Mouse (Mus musculus): ENCODE results near the gene Fads2. TPM values are rescaled to one million over a fixed set of nuclear protein-coding genes. Genes with fewer than 3 reads are reported as not detected.

The Fads2 gene
- polyA plus RNA-seq, 1 experiment from 2014 or later, result 171 TPM

DNA sequence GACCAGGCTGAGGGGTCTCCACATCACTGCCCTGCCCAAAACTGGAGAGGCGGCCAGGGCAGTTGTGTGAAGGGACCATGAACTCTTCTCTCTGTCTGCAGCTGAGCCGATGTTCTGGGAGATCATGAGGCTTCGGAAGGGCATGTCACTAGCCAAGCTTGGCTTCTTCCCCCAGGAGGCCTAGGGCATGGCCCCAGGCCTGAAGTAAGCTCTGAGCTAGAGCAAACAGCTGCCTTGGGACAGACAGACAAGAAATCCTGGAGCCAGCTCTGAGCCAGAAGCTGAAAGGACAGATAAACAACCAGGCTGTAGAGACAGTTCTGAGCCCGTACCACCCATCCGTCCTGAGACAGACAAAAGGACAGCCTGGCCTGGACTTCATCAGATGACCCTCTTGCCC, 67.2 kb downstream of the Fads2 start:
- H3K9ac ChIP-seq (replicated peaks; ENCODE audit: low read depth, low read length), result no peak overlapping the region
- 88% methylated on average over 5 of the region's 5 CpGs for WGBS
- peaks cover 5% of the 10 kb centered on the region; the same call in 1 of the 2 replicates for H3K4me1 ChIP-seq (replicated peaks; ENCODE audit: control insufficient read depth, insufficient read depth, low read length)
- no peak for ATAC-seq
- no peaks in the 10 kb centered on the region for H3K36me3 ChIP-seq (ENCODE audit: control insufficient read depth, insufficient read depth)
- H3K27ac ChIP-seq (ENCODE audit: low read length), result no peak overlapping the region
- no peaks in the 10 kb centered on the region for H3K9me3 ChIP-seq (ENCODE audit: control insufficient read depth, low read length)
- no peak overlapping the region for H3K4me3 ChIP-seq (replicated peaks; ENCODE audit: low read length)
- no peaks in the 10 kb centered on the region for H3K27me3 ChIP-seq (replicated peaks; ENCODE audit: control insufficient read depth, insufficient read depth, low read length)
- H3K4me2 ChIP-seq (ENCODE audit: low read length), result no peak overlapping the region

DNA sequence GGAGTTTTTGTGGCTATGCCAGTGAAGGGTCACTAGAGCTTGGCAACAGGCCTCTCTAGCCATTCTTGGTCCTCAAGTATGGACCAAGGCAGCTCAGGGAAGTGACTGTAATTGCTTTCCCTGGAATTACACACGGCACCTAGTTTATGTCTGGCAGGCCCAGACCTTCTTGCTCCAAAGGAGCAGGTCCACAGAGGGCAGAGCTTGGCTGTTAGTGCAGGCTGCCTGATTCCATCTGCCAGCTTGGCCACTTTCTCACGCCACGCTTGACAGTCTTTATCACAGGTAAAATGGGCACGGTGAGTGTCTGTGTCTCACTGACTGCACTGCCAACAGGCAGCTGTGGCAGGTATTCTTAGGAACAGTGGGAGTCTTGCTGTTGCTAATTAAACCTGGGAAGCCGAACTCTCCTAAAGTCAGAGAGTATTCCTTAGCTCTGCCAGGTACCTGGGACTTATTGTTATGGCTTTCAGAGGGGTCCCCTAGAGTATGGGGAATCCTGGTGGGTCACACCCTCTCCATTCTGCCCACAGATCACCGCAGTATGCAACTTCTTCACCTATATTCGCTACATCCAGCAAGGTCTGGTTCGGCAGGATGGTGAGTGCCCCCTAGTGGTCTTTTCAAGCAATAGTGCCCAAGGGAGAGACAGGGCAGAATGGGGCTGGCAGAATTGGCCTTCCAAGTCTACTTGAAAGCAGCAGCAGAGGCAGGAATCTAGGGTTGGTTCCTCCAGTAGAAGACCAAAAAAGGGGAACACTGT, 68.2 kb downstream of the Fads2 start:
- ATAC-seq, result peak; percentile 54; the same call in 1 of the 2 replicates
- H3K4me3 ChIP-seq (replicated peaks; ENCODE audit: low read length), result no peak overlapping the region
- H3K27ac ChIP-seq (ENCODE audit: low read length), result no peak overlapping the region
- no peaks in the 10 kb centered on the region for H3K9me3 ChIP-seq (ENCODE audit: control insufficient read depth, low read length)
- WGBS, result 27% methylated on average over 8 of the region's 8 CpGs
- no peak overlapping the region for H3K4me2 ChIP-seq (ENCODE audit: low read length)
- no peaks in the 10 kb centered on the region for H3K27me3 ChIP-seq (replicated peaks; ENCODE audit: control insufficient read depth, insufficient read depth, low read length)
- H3K9ac ChIP-seq (replicated peaks; ENCODE audit: low read depth, low read length), result no peak overlapping the region
- H3K4me1 ChIP-seq (replicated peaks; ENCODE audit: control insufficient read depth, insufficient read depth, low read length), result no peaks in the 10 kb centered on the region; the same call in 1 of the 2 replicates
- no peaks in the 10 kb centered on the region for H3K36me3 ChIP-seq (ENCODE audit: control insufficient read depth, insufficient read depth)

DNA sequence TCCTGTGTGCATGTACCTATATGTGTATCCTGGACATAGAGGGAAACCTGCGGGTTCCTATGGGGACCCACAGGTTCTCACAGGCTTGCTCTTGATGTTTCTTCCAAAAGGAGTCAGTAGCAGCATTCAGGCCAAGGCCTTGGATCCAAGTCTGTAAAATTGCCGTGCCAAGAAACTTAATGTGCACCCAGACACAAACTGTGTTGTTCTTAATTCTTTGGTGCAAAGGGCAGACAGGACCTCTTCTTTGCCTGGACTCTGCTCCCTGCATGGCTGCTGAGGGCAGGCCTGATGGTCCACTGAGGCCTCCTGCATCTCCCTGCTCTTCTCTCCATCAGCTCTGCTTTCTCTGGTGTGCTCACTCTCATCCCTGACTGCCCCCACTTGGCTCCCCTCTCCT, 71.8 kb downstream of the Fads2 start:
- no peak overlapping the region for H3K4me3 ChIP-seq (replicated peaks; ENCODE audit: low read length)
- ATAC-seq, result no peak
- no peak overlapping the region for H3K4me2 ChIP-seq (ENCODE audit: low read length)
- H3K9me3 ChIP-seq (ENCODE audit: control insufficient read depth, low read length), result no peaks in the 10 kb centered on the region
- no peaks in the 10 kb centered on the region for H3K27me3 ChIP-seq (replicated peaks; ENCODE audit: control insufficient read depth, insufficient read depth, low read length)
- H3K36me3 ChIP-seq (ENCODE audit: control insufficient read depth, insufficient read depth), result no peaks in the 10 kb centered on the region
- 84% methylated on average over 2 of the region's 2 CpGs for WGBS
- H3K27ac ChIP-seq (ENCODE audit: low read length), result no peak overlapping the region
- peaks cover 10% of the 10 kb centered on the region for H3K4me1 ChIP-seq (replicated peaks; ENCODE audit: control insufficient read depth, insufficient read depth, low read length)
- no peak overlapping the region for H3K9ac ChIP-seq (replicated peaks; ENCODE audit: low read depth, low read length)

DNA sequence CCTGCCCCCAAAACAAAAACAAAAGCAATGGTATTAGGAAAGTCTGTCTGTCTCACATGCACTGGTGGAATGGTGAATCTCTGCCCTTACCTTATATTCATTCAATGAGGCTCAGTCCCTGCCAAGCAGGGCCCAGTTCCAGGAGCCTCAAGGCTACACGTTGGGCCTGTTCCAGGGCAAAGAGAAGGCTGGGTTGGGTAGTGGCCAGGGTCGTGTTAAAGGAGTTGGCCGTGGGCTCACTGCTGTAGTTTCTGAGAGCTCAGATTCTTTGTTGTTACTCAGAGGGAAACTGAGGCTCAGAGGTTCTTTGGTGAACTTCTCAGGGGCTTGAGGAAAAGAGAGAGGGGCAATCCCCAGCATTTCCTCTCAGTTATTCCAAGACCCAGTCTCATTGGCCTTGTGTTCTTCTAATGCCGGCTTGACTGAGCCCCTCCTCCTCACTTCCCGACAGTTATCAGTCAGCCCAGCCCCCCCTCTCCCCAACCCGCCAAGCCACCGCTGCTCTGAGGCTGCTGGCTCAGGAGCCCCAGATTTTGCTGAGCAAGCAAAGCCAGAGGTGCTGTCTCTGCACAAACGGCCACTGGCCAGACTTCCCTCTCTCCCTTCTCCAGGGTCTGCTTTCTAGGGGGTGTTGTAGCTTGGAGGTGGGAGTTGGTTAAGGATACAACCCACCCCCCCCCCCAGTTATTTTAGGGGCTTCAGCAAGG, 76.2 kb downstream of the Fads2 start:
- Histone ChIP-seq H3K9me3 (ENCODE audit: control insufficient read depth, low read length) (no peaks in the 10 kb centered on the region), H3K27ac (ENCODE audit: low read length) (no peak overlapping the region), H3K9ac (replicated peaks; ENCODE audit: low read depth, low read length) (no peak overlapping the region), H3K27me3 (replicated peaks; ENCODE audit: control insufficient read depth, insufficient read depth, low read length) (no peaks in the 10 kb centered on the region), H3K4me3 (replicated peaks; ENCODE audit: low read length) (no peak overlapping the region), H3K4me2 (ENCODE audit: low read length) (no peak overlapping the region), H3K4me1 (replicated peaks; ENCODE audit: control insufficient read depth, insufficient read depth, low read length) (peaks cover 10% of the 10 kb centered on the region), H3K36me3 (ENCODE audit: control insufficient read depth, insufficient read depth) (no peaks in the 10 kb centered on the region)
- 14% methylated on average over 8 of the region's 8 CpGs for WGBS
- peak; percentile 63 for ATAC-seq

DNA sequence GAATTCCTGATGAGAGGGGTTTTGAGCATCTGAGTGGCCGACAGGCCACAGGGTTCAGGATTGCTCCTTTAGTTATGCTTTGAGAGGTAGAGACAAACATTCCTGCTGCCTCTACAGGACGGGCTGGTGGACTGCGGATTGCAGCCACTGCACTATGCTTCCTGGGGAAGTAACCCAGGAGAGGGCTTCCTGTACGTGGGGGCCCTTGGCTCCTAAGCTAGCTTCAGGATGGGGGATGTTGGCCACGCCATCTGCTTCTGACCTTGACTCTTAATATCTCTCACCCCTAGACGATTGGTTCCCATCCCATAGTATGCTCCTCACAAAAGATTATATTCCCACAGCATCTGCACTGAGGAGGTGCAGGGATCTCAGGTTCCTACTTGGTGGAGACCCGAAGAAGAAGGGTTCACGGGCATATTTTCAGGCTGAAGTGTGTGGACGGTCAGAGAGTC, 78.2 kb downstream of the Fads2 start:
- Histone ChIP-seq H3K9me3 (ENCODE audit: control insufficient read depth, low read length) (no peaks in the 10 kb centered on the region), H3K4me2 (ENCODE audit: low read length) (no peak overlapping the region), H3K4me1 (replicated peaks; ENCODE audit: control insufficient read depth, insufficient read depth, low read length) (peaks cover 21% of the 10 kb centered on the region), H3K27me3 (replicated peaks; ENCODE audit: control insufficient read depth, insufficient read depth, low read length) (no peaks in the 10 kb centered on the region), H3K9ac (replicated peaks; ENCODE audit: low read depth, low read length) (no peak overlapping the region), H3K36me3 (ENCODE audit: control insufficient read depth, insufficient read depth) (no peaks in the 10 kb centered on the region), H3K4me3 (replicated peaks; ENCODE audit: low read length) (no peak overlapping the region), H3K27ac (ENCODE audit: low read length) (no peak overlapping the region)
- no peak for ATAC-seq
- WGBS, result 62% methylated on average over 9 of the region's 9 CpGs

DNA sequence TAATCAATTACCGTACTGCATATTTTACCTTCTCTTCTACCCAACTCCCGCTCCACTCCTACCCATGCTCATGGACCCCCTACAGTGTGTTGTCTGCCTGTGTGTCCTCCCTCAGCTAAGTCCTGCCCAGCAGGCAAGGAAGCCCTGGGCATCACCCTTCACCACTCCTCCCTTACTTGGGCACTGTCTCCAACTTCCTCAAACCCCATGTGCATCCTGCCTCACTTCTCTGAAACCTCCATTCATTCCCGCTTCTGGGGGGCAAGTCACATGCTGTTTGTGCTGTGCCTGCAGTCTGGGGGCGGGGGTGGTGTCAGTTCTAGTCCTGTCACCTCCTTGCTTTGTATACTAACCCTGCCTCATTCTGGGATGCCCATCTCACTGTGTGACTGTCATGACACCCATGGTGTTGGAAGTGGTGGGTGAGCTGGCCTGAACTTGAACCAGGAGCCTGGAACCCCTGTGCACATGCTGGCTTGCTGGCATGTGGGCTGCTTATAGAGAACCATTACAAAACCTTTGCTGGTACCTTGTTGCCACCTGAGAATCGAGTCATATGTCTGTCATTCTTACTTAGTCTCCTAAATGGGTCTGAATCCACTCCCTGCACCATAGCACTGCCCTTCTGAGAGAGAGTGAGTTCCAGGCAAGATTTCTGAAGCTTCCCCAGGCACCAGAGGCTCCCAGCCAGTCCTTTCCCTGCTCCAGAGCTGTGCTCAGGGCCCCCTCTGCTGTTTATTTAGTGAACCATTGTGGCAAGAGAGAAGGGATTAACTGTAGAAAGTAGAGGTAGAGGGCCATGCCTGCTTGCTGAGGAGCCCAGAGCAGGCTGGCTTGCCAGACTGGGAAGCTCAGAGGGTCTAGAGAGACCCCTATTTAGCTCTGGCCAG, 78.9 kb downstream of the Fads2 start:
- WGBS, result 73% methylated on average over 5 of the region's 5 CpGs
- peaks cover 24% of the 10 kb centered on the region for H3K4me1 ChIP-seq (replicated peaks; ENCODE audit: control insufficient read depth, insufficient read depth, low read length)
- no peak overlapping the region for H3K4me2 ChIP-seq (ENCODE audit: low read length)
- H3K9me3 ChIP-seq (ENCODE audit: control insufficient read depth, low read length), result no peaks in the 10 kb centered on the region
- no peaks in the 10 kb centered on the region for H3K27me3 ChIP-seq (replicated peaks; ENCODE audit: control insufficient read depth, insufficient read depth, low read length)
- no peak; the same call in 1 of the 2 replicates for ATAC-seq
- no peaks in the 10 kb centered on the region for H3K36me3 ChIP-seq (ENCODE audit: control insufficient read depth, insufficient read depth)
- no peak overlapping the region for H3K27ac ChIP-seq (ENCODE audit: low read length)
- no peak overlapping the region for H3K9ac ChIP-seq (replicated peaks; ENCODE audit: low read depth, low read length)
- H3K4me3 ChIP-seq (replicated peaks; ENCODE audit: low read length), result no peak overlapping the region

DNA sequence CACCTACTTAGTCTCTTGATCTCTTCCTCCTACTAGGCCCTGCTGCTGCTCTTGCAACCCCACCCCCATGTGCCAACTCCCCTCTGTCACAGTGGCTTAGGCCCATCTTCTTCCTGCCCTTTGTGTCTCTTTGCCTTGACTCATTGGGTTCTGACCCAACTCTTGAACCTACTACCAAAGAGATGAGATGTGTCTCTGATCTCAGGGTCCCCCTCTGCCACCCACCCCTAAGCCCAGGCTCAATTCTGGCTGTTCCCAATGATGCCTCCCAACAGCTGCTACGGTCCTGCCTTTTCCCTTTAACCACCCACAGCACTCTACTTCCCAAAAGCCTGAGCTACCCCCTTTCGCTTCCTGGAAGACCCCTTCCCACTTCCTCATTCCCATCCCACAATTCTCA, 79.6 kb downstream of the Fads2 start:
- no peak for ATAC-seq
- H3K27me3 ChIP-seq (replicated peaks; ENCODE audit: control insufficient read depth, insufficient read depth, low read length), result no peaks in the 10 kb centered on the region
- H3K36me3 ChIP-seq (ENCODE audit: control insufficient read depth, insufficient read depth), result no peaks in the 10 kb centered on the region
- no peak overlapping the region for H3K27ac ChIP-seq (ENCODE audit: low read length)
- WGBS, result 96% methylated on average over 2 of the region's 2 CpGs
- H3K9me3 ChIP-seq (ENCODE audit: control insufficient read depth, low read length), result no peaks in the 10 kb centered on the region
- no peak overlapping the region for H3K4me3 ChIP-seq (replicated peaks; ENCODE audit: low read length)
- H3K4me1 ChIP-seq (replicated peaks; ENCODE audit: control insufficient read depth, insufficient read depth, low read length), result peaks cover 24% of the 10 kb centered on the region
- H3K9ac ChIP-seq (replicated peaks; ENCODE audit: low read depth, low read length), result no peak overlapping the region
- no peak overlapping the region for H3K4me2 ChIP-seq (ENCODE audit: low read length)

DNA sequence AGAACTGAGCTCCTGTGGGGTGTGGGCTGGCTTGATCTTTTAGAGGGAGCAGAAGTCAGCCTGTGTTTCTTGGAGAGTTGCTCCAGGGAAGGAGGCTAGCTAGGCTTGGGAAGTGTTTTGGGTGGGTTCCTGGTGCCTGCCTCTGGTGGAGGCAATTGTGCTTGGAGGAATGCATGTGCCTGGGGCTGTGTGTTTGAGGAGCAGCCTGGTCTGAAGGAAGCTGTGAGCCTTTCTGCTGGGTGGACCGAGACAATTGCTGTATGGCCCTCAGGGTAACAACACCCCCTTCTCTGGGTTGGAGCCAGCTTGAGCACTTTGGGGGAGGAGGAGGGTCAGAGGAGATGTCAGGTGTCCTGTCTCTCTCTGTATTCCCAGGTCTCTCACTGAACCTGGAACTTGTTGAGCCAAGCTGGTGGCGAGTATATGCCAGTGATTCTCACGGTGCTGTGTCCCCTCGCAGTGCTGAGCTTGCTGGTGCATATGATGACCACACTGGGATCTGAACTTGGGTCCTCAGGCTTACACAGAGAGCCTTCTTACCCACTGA, 82.3 kb downstream of the Fads2 start:
- ATAC-seq, result no peak
- peak overlapping the region; percentile 93 for H3K4me2 ChIP-seq (ENCODE audit: low read length)
- H3K36me3 ChIP-seq (ENCODE audit: control insufficient read depth, insufficient read depth), result no peaks in the 10 kb centered on the region
- 75% methylated on average over 4 of the region's 4 CpGs for WGBS
- peak overlapping the region; percentile 62 for H3K4me3 ChIP-seq (replicated peaks; ENCODE audit: low read length)
- no peaks in the 10 kb centered on the region for H3K9me3 ChIP-seq (ENCODE audit: control insufficient read depth, low read length)
- peaks cover 14% of the 10 kb centered on the region for H3K4me1 ChIP-seq (replicated peaks; ENCODE audit: control insufficient read depth, insufficient read depth, low read length)
- no peak overlapping the region for H3K9ac ChIP-seq (replicated peaks; ENCODE audit: low read depth, low read length)
- no peaks in the 10 kb centered on the region for H3K27me3 ChIP-seq (replicated peaks; ENCODE audit: control insufficient read depth, insufficient read depth, low read length)
- H3K27ac ChIP-seq (ENCODE audit: low read length), result no peak overlapping the region

DNA sequence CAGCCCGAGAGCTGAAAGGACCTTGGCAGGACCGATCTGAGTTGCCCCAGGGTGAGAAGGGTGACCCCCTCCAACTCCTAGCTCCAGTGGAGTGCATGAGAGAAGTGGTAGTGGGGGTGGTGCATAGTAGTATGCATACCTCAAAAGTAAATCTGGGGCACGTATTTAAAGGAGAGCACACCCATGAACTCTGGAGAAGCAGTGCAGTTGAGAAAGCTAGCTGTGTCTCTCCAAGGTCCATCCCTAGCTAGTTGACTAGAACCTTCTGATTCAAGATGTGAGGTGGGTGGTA, 83.1 kb downstream of the Fads2 start:
- peak overlapping the region; percentile 93 for H3K4me2 ChIP-seq (ENCODE audit: low read length)
- no peaks in the 10 kb centered on the region for H3K9me3 ChIP-seq (ENCODE audit: control insufficient read depth, low read length)
- H3K27me3 ChIP-seq (replicated peaks; ENCODE audit: control insufficient read depth, insufficient read depth, low read length), result no peaks in the 10 kb centered on the region
- H3K36me3 ChIP-seq (ENCODE audit: control insufficient read depth, insufficient read depth), result no peaks in the 10 kb centered on the region
- H3K27ac ChIP-seq (ENCODE audit: low read length), result no peak overlapping the region
- 7% methylated on average over 3 of the region's 3 CpGs for WGBS
- peak; percentile 49; the same call in 1 of the 2 replicates for ATAC-seq
- H3K9ac ChIP-seq (replicated peaks; ENCODE audit: low read depth, low read length), result peak overlapping the region; percentile 75
- H3K4me3 ChIP-seq (replicated peaks; ENCODE audit: low read length), result peak overlapping the region; percentile 62
- H3K4me1 ChIP-seq (replicated peaks; ENCODE audit: control insufficient read depth, insufficient read depth, low read length), result peaks cover 14% of the 10 kb centered on the region
